Mouse (Mus musculus): ENCODE measurements at regions not wholly inside any gene's neighbourhood (a gene's known extent, or its start where the extent isn't known, plus 50 kb on each side); places are given as distances from the start of the nearest gene placed in this dataset.

- no peak overlapping the region for H3K4me2 ChIP-seq (ENCODE audit: low read depth, low read length)
- no peak overlapping the region for H3K4me3 ChIP-seq (ENCODE audit: low read depth, low read length)
- no peaks in the 10 kb centered on the region for H3K9me3 ChIP-seq (ENCODE audit: control insufficient read depth, low read length)
- H3K27ac ChIP-seq (ENCODE audit: low read depth, low read length): no peak overlapping the region
- 85% methylated on average over 4 of the region's 4 CpGs for WGBS
- no peaks in the 10 kb centered on the region for H3K36me3 ChIP-seq (ENCODE audit: control insufficient read depth, insufficient read depth, low read length)
- no peaks in the 10 kb centered on the region for H3K4me1 ChIP-seq (ENCODE audit: control insufficient read depth, insufficient read depth, low read length)
- no peak for ATAC-seq (ENCODE audit: low read depth)
- H3K27me3 ChIP-seq (ENCODE audit: control insufficient read depth, insufficient read depth, low read length): no peaks in the 10 kb centered on the region
- no peak overlapping the region for H3K9ac ChIP-seq (replicated peaks; ENCODE audit: low read depth, low read length)
These were observed 234.3 kb upstream of the Adamts16 start for GRCm38 (mm10) chr13:71075916-71076315.

- no peak for ATAC-seq (ENCODE audit: low read depth)
- Histone ChIP-seq H3K4me2 (ENCODE audit: low read depth, low read length) (no peak overlapping the region), H3K27ac (ENCODE audit: low read depth, low read length) (no peak overlapping the region), H3K36me3 (ENCODE audit: control insufficient read depth, insufficient read depth, low read length) (no peaks in the 10 kb centered on the region), H3K9ac (replicated peaks; ENCODE audit: low read depth, low read length) (no peak overlapping the region), H3K9me3 (ENCODE audit: control insufficient read depth, low read length) (no peaks in the 10 kb centered on the region), H3K4me3 (ENCODE audit: low read depth, low read length) (no peak overlapping the region), H3K4me1 (ENCODE audit: control insufficient read depth, insufficient read depth, low read length) (no peaks in the 10 kb centered on the region), H3K27me3 (ENCODE audit: control insufficient read depth, insufficient read depth, low read length) (no peaks in the 10 kb centered on the region)
- 80% methylated on average over 10 of the region's 10 CpGs for WGBS
These were observed 232.4 kb upstream of the Adamts16 start for GRCm38 (mm10) chr13:71074012-71074411.

- 0 out of 2 replicates have a peak, but pooled peaks cover 4% of the 10 kb centered on the region for H3K4me1 ChIP-seq (ENCODE audit: control insufficient read depth, insufficient read depth, low read length)
These were observed 227.2 kb upstream of the Adamts16 start for GRCm38 (mm10) chr13:71068757-71069201.

GRCm38 (mm10) chr13:71068011-71068410 lies 226.4 kb upstream of the Adamts16 start:
- Histone ChIP-seq H3K27ac (ENCODE audit: low read depth, low read length) (no peak overlapping the region), H3K4me2 (ENCODE audit: low read depth, low read length) (no peak overlapping the region), H3K27me3 (ENCODE audit: control insufficient read depth, insufficient read depth, low read length) (no peaks in the 10 kb centered on the region), H3K4me1 (ENCODE audit: control insufficient read depth, insufficient read depth, low read length) (0 out of 2 replicates have a peak, but pooled peaks cover 4% of the 10 kb centered on the region), H3K9ac (replicated peaks; ENCODE audit: low read depth, low read length) (no peak overlapping the region), H3K9me3 (ENCODE audit: control insufficient read depth, low read length) (no peaks in the 10 kb centered on the region), H3K36me3 (ENCODE audit: control insufficient read depth, insufficient read depth, low read length) (no peaks in the 10 kb centered on the region), H3K4me3 (ENCODE audit: low read depth, low read length) (no peak overlapping the region)
- ATAC-seq (ENCODE audit: low read depth): no peak
- 38% methylated on average over 4 of the region's 4 CpGs for whole genome bisulfite sequencing

More at GRCm38 (mm10) chr13:71068757-71069201, 227.2 kb upstream of the Adamts16 start:
- Histone ChIP-seq H3K27me3 (ENCODE audit: control insufficient read depth, insufficient read depth, low read length) (no peaks in the 10 kb centered on the region), H3K4me2 (ENCODE audit: low read depth, low read length) (peak overlapping the region; percentile 11; the same call in 1 of the 2 replicates), H3K27ac (ENCODE audit: low read depth, low read length) (no peak overlapping the region), H3K9me3 (ENCODE audit: control insufficient read depth, low read length) (no peaks in the 10 kb centered on the region), H3K4me3 (ENCODE audit: low read depth, low read length) (no peak overlapping the region), H3K9ac (replicated peaks; ENCODE audit: low read depth, low read length) (no peak overlapping the region), H3K36me3 (ENCODE audit: control insufficient read depth, insufficient read depth, low read length) (no peaks in the 10 kb centered on the region)
- no peak for ATAC-seq (ENCODE audit: low read depth)
- 50% methylated on average over 11 of the region's 11 CpGs for WGBS

DNA sequence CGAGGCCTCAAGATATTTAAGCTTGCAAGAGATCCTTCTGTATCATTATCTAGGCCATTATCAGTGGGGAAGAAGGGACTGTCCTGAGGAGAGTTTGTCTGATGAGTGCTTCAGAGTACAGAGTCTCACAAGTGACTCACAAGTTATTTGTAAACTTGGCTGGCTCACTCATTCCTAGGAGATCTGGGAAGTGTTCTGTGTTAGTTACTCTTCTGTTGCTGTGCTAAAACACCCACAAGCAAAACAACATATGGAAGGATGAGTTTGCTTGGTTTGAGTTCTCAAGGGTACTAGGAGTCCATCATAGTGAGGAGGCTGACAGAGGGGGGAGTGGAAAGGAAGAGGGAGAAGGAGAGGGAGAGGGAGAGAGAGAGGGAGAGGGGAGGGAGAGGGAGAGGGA lies 224.0 kb upstream of the Adamts16 start:
- no peak overlapping the region for H3K27ac ChIP-seq (ENCODE audit: low read depth, low read length)
- no peak for ATAC-seq (ENCODE audit: low read depth)
- no peaks in the 10 kb centered on the region for H3K36me3 ChIP-seq (ENCODE audit: control insufficient read depth, insufficient read depth, low read length)
- H3K4me2 ChIP-seq (ENCODE audit: low read depth, low read length): no peak overlapping the region
- H3K27me3 ChIP-seq (ENCODE audit: control insufficient read depth, insufficient read depth, low read length): no peaks in the 10 kb centered on the region
- H3K9ac ChIP-seq (replicated peaks; ENCODE audit: low read depth, low read length): no peak overlapping the region
- 83% methylated on average over 1 of the region's 1 CpGs for WGBS
- H3K9me3 ChIP-seq (ENCODE audit: control insufficient read depth, low read length): no peaks in the 10 kb centered on the region
- H3K4me3 ChIP-seq (ENCODE audit: low read depth, low read length): no peak overlapping the region
- H3K4me1 ChIP-seq (ENCODE audit: control insufficient read depth, insufficient read depth, low read length): 0 out of 2 replicates have a peak, but pooled peaks cover 4% of the 10 kb centered on the region

DNA sequence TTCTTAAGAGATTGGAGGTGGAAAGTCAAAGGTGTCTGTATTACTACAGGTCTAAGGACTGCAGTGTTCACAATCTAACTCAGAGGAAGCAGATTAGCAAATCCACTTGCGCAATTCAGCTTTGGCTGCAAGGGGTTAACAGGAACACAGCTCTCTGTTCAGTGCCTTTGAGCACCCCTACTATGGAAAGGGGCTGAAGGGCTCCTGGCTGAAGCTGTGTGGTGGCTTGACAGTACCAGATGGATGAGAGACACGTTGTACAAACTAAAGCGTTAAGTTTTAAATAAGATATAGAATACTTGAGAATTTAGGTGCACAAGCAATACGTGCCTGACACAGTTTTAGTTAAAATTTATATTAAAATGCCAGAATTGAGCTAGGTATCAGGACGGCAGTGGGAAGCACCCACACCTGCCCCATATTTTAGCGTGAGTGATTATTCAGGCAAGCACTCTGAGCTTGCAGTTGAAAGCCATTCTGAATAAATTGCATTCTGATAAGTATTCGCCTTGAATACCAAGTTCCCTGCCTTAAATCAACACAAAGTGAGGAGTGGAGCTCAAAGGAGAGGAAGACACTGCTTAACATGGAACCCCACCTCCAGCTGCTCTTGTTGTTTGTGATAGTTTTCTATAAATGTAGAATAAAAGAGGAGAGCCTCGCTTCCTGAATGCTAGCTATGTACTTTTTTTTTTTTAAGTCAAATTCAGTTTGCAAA lies 223.1 kb upstream of the Adamts16 start:
- Histone ChIP-seq H3K27me3 (ENCODE audit: control insufficient read depth, insufficient read depth, low read length) (no peaks in the 10 kb centered on the region), H3K4me1 (ENCODE audit: control insufficient read depth, insufficient read depth, low read length) (0 out of 2 replicates have a peak, but pooled peaks cover 4% of the 10 kb centered on the region), H3K4me2 (ENCODE audit: low read depth, low read length) (no peak overlapping the region), H3K9me3 (ENCODE audit: control insufficient read depth, low read length) (no peaks in the 10 kb centered on the region), H3K9ac (replicated peaks; ENCODE audit: low read depth, low read length) (no peak overlapping the region), H3K36me3 (ENCODE audit: control insufficient read depth, insufficient read depth, low read length) (no peaks in the 10 kb centered on the region), H3K27ac (ENCODE audit: low read depth, low read length) (no peak overlapping the region), H3K4me3 (ENCODE audit: low read depth, low read length) (no peak overlapping the region)
- no peak for ATAC-seq (ENCODE audit: low read depth)
- WGBS: 53% methylated on average over 8 of the region's 8 CpGs

DNA sequence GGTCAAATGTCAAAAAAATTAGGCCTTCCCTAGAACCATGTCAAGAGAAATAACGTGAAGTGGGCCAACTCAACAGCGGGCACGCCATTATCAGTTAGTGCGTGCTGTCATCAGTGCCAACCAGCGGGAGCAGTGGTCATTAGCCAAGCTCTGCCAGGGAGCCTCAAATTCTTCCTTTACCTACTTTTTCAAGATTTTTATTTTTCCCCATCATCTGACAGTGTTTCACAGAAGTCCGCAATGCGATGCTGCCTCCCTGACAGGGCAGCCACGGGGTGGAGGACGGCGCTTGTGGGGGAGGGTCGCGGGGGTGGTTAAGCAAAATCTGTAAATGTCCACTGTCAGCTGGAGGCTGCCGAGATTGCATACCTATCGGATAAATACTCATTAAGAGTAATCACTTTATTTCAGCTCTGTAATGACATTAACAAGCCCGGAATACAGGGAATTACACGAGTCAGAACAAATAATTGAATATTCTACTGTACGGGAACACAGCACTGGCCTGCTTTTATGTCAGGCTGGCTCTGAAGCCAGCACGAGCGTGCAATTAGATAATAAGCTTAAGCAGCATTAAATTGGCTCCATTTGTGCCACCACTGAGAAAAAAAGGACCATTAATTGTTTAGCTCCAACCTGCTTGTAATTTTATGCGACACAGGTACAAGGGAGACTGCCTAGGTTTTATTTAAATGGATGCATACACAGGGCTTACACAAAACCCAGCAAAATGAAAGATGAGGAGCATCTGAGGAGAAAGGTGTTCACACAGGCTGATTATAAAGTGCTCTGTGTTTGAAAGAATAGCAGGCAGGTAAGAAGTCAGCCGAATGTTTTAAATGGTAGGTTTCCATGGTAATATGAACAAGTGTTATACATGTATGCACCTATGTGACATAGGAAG lies 212.0 kb upstream of the Adamts16 start:
- Histone ChIP-seq H3K27ac (ENCODE audit: low read depth, low read length) (no peak overlapping the region), H3K27me3 (ENCODE audit: control insufficient read depth, insufficient read depth, low read length) (no peaks in the 10 kb centered on the region), H3K4me2 (ENCODE audit: low read depth, low read length) (no peak overlapping the region), H3K4me3 (ENCODE audit: low read depth, low read length) (no peak overlapping the region), H3K9me3 (ENCODE audit: control insufficient read depth, low read length) (no peaks in the 10 kb centered on the region), H3K36me3 (ENCODE audit: control insufficient read depth, insufficient read depth, low read length) (no peaks in the 10 kb centered on the region), H3K9ac (replicated peaks; ENCODE audit: low read depth, low read length) (no peak overlapping the region), H3K4me1 (ENCODE audit: control insufficient read depth, insufficient read depth, low read length) (no peaks in the 10 kb centered on the region; the same call in 1 of the 2 replicates)
- peak; percentile 46 for ATAC-seq (ENCODE audit: low read depth)
- WGBS: 73% methylated on average over 21 of the region's 21 CpGs

- H3K27ac ChIP-seq (ENCODE audit: low read depth, low read length): no peak overlapping the region
- H3K4me1 ChIP-seq (ENCODE audit: control insufficient read depth, insufficient read depth, low read length): no peaks in the 10 kb centered on the region; the same call in 1 of the 2 replicates
- no peak for ATAC-seq (ENCODE audit: low read depth)
- H3K9ac ChIP-seq (replicated peaks; ENCODE audit: low read depth, low read length): no peak overlapping the region
- H3K4me2 ChIP-seq (ENCODE audit: low read depth, low read length): no peak overlapping the region
- H3K4me3 ChIP-seq (ENCODE audit: low read depth, low read length): no peak overlapping the region
- 35% methylated on average over 13 of the region's 13 CpGs for WGBS
- no peaks in the 10 kb centered on the region for H3K9me3 ChIP-seq (ENCODE audit: control insufficient read depth, low read length)
- H3K27me3 ChIP-seq (ENCODE audit: control insufficient read depth, insufficient read depth, low read length): no peaks in the 10 kb centered on the region
- H3K36me3 ChIP-seq (ENCODE audit: control insufficient read depth, insufficient read depth, low read length): no peaks in the 10 kb centered on the region
These were observed 209.0 kb upstream of the Adamts16 start for GRCm38 (mm10) chr13:71050646-71051045.

- Histone ChIP-seq H3K4me2 (ENCODE audit: low read depth, low read length) (no peak overlapping the region), H3K9ac (replicated peaks; ENCODE audit: low read depth, low read length) (no peak overlapping the region), H3K9me3 (ENCODE audit: control insufficient read depth, low read length) (no peaks in the 10 kb centered on the region), H3K27me3 (ENCODE audit: control insufficient read depth, insufficient read depth, low read length) (no peaks in the 10 kb centered on the region), H3K36me3 (ENCODE audit: control insufficient read depth, insufficient read depth, low read length) (no peaks in the 10 kb centered on the region; the same call in 1 of the 2 replicates), H3K4me3 (ENCODE audit: low read depth, low read length) (no peak overlapping the region), H3K4me1 (ENCODE audit: control insufficient read depth, insufficient read depth, low read length) (no peaks in the 10 kb centered on the region), H3K27ac (ENCODE audit: low read depth, low read length) (no peak overlapping the region)
- WGBS: 68% methylated on average over 8 of the region's 8 CpGs
- ATAC-seq (ENCODE audit: low read depth): no peak
These were observed 194.4 kb upstream of the Adamts16 start for GRCm38 (mm10) chr13:71036000-71036399.
